Mouse (Mus musculus): Measurements from ENCODE around the gene Spock1.

DNA sequence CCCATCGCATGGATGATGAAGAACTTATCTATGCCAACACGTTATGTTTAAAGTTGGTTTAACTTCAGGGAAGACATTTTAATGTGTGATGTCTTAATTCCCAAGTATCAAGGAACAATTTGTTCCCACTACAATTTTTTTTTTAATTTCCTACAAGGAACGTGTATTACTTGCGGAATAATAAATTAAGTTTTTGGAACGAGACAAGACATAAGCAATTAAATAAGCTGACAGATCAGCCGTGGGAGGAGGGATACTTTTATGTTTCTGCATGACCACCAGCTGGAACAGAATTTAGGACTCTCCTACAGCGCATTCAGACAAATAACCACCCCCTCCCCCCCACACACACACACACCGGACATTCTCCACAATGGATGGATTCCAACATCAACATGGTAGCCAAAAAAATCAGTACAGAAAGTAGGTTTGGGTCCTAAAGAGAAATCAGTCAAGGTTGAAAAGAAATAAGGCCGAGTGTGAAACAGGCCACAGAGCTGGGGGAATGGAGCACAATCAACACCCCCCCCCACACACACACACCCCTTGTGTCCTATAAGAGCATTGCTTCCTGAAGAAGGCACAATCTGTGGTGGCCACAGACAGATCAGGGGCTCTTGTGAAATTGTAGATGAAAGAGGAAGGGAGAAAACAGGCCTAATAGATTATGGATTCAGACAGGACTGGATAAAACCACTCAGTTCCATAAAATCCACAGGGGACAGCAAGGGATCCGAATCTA lies 111.0 kb downstream of the Spock1 start:
- no peak for TF ChIP-seq CTCF (conservative IDR thresholded peaks at IDR 0.05 in 1 of 2, IDR thresholded peaks at IDR 0.05 in 1 of 2; ENCODE audit: low read depth in 2 of 2, low read length in 2 of 2)
- TF ChIP-seq ZNF384 (IDR thresholded peaks at IDR 0.05; ENCODE audit: low read depth, low read length) = no peak
- TF ChIP-seq GABPA (IDR thresholded peaks at IDR 0.05; ENCODE audit: insufficient replicate concordance, low read depth, low read length) = no peak
- no peak for TF ChIP-seq MAZ (IDR thresholded peaks at IDR 0.05; ENCODE audit: low read depth, low read length)
- no peak for TF ChIP-seq POLR2A (IDR thresholded peaks at IDR 0.05; ENCODE audit: low read depth, low read length)
- no peak for TF ChIP-seq USF1 (IDR thresholded peaks at IDR 0.05; ENCODE audit: low read depth, low read length)
